Mouse (Mus musculus) adrenal gland, adult 18-20 months (tissue): Measurements from ENCODE around the gene 5730455P16Rik. TPM values are rescaled to one million over a fixed set of nuclear protein-coding genes. Genes with fewer than 3 reads are reported as not detected.
"Not testable (repeated sequence)": the region's sequence is repeated elsewhere in the genome, so short reads cannot be mapped to it uniquely, and the experiment has no call there.

Experiments
- DNase-seq, 2 experiments: peaks; one replicate each; pipeline ENCODE4 v3.0.0; 2021 to 2022; ENCODE audit warnings: low spot score in 2 of 2
- long read RNA-seq, 2 experiments: library from polyadenylated mRNA; stranded (forward); transcript quantifications; one replicate each; pipeline ENCODE4 v2.0.0; 2021
- total RNA-seq, 2 experiments: library from RNA; stranded (reverse); gene quantifications; 1 replicate in 1 of 2; 2 replicates in 1 of 2; pipeline ENCODE4 v1.2.3; 2021

5730455P16Rik gene
- 10 to 100 TPM; 13.6 to 15.9 TPM for total RNA-seq
- long read RNA-seq, experiment 1, full-length matches to known transcripts = 11 of 14 reads
- long read RNA-seq, experiment 1, partial matches to known transcripts = 0 of 14 reads
- long read RNA-seq, experiment 1, other reads (novel, unspliced or antisense) = 3 of 14 reads
- long read RNA-seq, experiment 2, full-length matches to known transcripts = 45 of 58 reads
- long read RNA-seq, experiment 2, partial matches to known transcripts = 2 of 58 reads
- long read RNA-seq, experiment 2, other reads (novel, unspliced or antisense) = 11 of 58 reads

- DNase-seq = peak; percentile 78 to 83
Measured at GRCm38 (mm10) chr11:80377712-80378451, at the start of gene 5730455P16Rik. 5730455P16Rik (minus strand) TSS chr11:80378034.

GRCm38 (mm10) chr11:80426029-80426813, 48.4 kb upstream of the 5730455P16Rik start:
- DNase-seq = not testable (repeated sequence)

GRCm38 (mm10) chr11:80425247-80425778, 47.5 kb upstream of the 5730455P16Rik start:
- no peak for DNase-seq

- no peak for DNase-seq
Measured at GRCm38 (mm10) chr11:80424691-80425090, 46.9 kb upstream of the 5730455P16Rik start.

GRCm38 (mm10) chr11:80421421-80422047, 43.7 kb upstream of the 5730455P16Rik start:
- no peak for DNase-seq

- no peak for DNase-seq
Measured at GRCm38 (mm10) chr11:80420202-80420984, 42.6 kb upstream of the 5730455P16Rik start.

- no peak for DNase-seq
Measured at GRCm38 (mm10) chr11:80419743-80420142, 41.9 kb upstream of the 5730455P16Rik start.

GRCm38 (mm10) chr11:80417085-80417484, 39.3 kb upstream of the 5730455P16Rik start:
- DNase-seq = no peak

- no peak for DNase-seq
Measured at GRCm38 (mm10) chr11:80410377-80410776, 32.5 kb upstream of the 5730455P16Rik start.

GRCm38 (mm10) chr11:80407878-80408277, 30.0 kb upstream of the 5730455P16Rik start:
- not testable (repeated sequence) for DNase-seq

GRCm38 (mm10) chr11:80396617-80397016, 18.8 kb upstream of the 5730455P16Rik start:
- DNase-seq = no peak

GRCm38 (mm10) chr11:80395930-80396329, 18.1 kb upstream of the 5730455P16Rik start:
- DNase-seq = no peak

GRCm38 (mm10) chr11:80391407-80392120, 13.7 kb upstream of the 5730455P16Rik start:
- DNase-seq = no peak

- DNase-seq = no peak
Measured at GRCm38 (mm10) chr11:80389885-80390284, 12.1 kb upstream of the 5730455P16Rik start.

- DNase-seq = no peak
Measured at GRCm38 (mm10) chr11:80386790-80387189, 9.0 kb upstream of the 5730455P16Rik start.

- no peak for DNase-seq
Measured at GRCm38 (mm10) chr11:80385055-80385454, 7.2 kb upstream of the 5730455P16Rik start.

- no peak for DNase-seq
Measured at GRCm38 (mm10) chr11:80384461-80384860, 6.6 kb upstream of the 5730455P16Rik start.

- DNase-seq = no peak
Measured at GRCm38 (mm10) chr11:80383626-80384046, 5.8 kb upstream of the 5730455P16Rik start.

- DNase-seq = peak; percentile 95 to 96
Measured at GRCm38 (mm10) chr11:80383019-80383625, 5.3 kb upstream of the 5730455P16Rik start, which contains the start of gene Zfp207. Zfp207 (plus strand) TSS chr11:80383279.
